Mouse (Mus musculus): Measurements from ENCODE around the gene Eri3.

Eri3 gene

GRCm38 (mm10) chr4:117577579-117577978, 27.4 kb downstream of the Eri3 start:
- no peak for DNase-seq (ENCODE audit: low read depth, low spot score)

GRCm38 (mm10) chr4:117581626-117582025, 31.5 kb downstream of the Eri3 start:
- DNase-seq (ENCODE audit: low read depth, low spot score): no peak

DNA sequence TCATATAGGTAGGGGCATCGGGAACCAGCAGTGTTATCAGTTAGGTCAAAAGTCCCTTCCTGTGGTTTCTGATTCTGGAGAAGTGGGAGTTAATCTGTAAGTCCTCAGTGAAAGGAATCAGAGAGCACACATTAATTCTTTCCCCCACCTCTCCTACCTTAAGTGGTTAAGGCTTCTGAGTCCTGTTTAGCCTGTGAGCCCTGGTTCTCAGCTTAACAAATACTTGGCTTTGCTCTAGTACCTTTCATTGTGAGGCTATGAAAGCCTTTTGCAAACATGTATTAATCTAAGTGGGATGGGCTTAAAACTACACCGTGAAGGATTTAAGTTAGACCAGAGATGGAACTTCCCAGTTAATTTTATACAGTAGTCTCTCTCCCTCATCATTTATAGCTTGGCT, 35.8 kb downstream of the Eri3 start:
- no peak for DNase-seq (ENCODE audit: low read depth, low spot score)

- DNase-seq (ENCODE audit: low read depth, low spot score): no peak
These were observed 37.3 kb downstream of the Eri3 start for GRCm38 (mm10) chr4:117587447-117587846.

DNA sequence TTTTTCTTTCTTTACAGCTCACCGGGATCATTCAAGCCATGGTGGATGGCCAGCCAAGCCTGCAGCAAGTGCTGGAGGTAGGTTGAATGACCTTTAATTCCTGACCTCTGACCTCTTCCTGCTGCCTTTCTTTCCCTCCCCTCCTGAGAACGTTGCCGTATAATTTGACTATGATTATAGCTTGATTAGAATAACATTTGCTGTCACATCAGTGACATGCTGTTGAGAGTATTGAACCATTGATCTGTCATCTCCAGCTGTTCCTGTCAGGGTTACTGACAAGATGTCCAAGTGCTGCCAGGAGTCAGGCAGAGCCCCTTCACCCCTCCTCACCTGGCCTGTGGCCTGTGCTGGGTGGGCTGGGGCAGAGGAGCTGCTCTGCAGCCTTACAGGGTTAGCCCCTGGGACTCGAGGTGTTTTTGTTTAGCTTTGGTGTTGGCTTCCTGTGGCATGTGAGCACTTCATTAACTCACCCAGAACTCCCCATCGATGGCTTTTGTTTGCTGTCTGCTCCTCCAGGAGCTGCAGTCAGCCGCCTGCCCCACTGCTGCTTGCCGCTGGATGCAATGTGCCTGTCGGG, 39.0 kb downstream of the Eri3 start:
- no peak for DNase-seq (ENCODE audit: low read depth, low spot score)

- no peak for DNase-seq (ENCODE audit: low read depth, low spot score)
These were observed 40.6 kb downstream of the Eri3 start for GRCm38 (mm10) chr4:117590781-117591180.

GRCm38 (mm10) chr4:117592206-117592605, 42.0 kb downstream of the Eri3 start:
- no peak for DNase-seq (ENCODE audit: low read depth, low spot score)

GRCm38 (mm10) chr4:117595293-117595692, 45.1 kb downstream of the Eri3 start:
- no peak for DNase-seq (ENCODE audit: low read depth, low spot score)

DNA sequence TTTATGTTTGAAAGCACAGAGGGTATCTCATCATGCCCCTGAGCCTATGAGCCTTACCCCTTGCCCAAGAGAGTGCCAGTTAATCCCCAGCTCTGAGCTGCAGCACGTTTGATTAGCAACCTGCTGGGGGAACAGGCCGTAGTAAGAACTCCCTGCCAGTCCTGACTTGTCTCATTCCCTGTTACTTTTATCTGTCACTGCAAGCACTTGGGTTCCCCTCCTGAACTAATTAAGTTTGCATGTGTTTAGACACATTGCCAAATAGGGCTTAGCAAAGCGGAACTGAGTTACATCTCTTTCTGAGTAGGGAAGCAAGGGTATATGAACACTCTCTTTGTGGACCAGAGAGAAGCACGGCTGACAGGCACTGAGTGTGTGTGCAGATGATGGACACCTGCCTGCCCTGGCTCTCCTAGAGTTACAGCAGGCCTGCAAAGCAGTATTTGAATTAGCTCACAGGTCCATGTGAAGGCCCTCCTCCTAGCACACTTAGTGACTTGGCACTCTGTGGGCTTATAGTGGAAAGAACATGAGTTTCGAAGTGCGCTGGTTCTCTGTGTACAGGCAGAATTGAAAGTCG, 49.9 kb downstream of the Eri3 start:
- no peak for DNase-seq (ENCODE audit: low read depth, low spot score)

GRCm38 (mm10) chr4:117601338-117601776, 51.2 kb downstream of the Eri3 start:
- no peak for DNase-seq (ENCODE audit: low read depth, low spot score)

DNA sequence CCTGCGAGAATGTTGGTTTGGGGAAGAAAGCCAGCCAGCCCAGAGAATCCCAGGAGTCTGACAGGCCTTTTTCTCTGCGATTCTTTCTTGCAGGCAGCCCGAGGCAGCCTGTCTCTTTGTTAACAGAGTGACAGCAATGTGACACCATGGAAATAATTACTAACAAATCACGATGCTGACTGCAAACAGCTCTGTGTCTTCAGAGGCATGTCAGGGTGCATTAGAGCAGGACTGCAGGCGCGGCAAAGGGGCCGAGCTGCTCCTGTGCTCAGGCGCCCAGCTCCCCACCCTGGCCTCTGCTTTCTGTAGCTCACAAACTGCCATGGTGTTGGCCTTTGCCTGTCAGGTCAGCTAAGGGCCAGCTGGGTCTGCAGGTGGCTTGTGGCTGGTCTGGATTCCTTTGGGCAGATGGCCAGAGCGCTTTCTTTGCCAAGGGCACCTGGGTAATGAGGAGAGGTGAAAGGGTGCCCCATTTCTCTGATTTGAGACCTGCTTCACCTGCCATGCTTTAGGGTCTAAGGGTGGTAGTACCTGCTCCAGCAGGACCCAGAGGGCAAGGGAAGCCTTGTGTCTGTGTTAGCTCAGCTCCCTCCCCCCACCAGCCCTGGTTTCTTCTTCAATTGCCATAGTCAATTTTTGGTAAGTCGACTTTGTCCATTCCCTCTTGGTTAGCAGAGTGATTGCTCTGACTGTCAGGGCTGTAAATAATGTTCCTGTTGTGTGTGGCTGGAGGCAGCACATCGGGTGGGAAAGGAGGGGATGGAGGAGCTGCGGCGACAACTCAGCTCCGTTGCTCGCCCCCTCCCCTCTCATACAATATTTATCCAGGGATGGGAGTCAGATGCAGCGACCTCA, 55.2 kb downstream of the Eri3 start:
- DNase-seq (ENCODE audit: low read depth, low spot score): no peak

- DNase-seq (ENCODE audit: low read depth, low spot score): no peak
These were observed 55.7 kb downstream of the Eri3 start for GRCm38 (mm10) chr4:117605954-117606227.

- DNase-seq (ENCODE audit: low read depth, low spot score): no peak
These were observed 56.9 kb downstream of the Eri3 start for GRCm38 (mm10) chr4:117606831-117607610.

DNA sequence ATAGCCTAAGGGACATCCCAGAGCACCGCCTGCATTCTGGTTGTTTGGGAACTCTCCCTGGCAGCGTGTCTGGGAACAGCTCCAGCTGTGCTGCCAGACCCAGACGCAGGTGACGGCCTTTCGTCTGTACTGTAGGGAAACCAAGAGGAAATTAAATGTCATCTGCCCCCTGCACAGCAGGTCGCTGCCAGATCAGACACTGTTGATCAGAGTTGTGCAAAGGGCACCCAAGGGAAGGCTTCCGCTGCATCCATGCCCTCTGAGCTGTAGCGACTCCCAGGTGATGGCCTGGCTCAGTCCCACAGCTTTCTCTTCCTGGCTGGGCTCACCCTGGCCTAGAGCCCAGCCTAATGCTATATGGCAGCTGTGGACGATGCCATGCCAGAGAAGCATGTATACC, 58.1 kb downstream of the Eri3 start:
- DNase-seq (ENCODE audit: low read depth, low spot score): no peak

DNA sequence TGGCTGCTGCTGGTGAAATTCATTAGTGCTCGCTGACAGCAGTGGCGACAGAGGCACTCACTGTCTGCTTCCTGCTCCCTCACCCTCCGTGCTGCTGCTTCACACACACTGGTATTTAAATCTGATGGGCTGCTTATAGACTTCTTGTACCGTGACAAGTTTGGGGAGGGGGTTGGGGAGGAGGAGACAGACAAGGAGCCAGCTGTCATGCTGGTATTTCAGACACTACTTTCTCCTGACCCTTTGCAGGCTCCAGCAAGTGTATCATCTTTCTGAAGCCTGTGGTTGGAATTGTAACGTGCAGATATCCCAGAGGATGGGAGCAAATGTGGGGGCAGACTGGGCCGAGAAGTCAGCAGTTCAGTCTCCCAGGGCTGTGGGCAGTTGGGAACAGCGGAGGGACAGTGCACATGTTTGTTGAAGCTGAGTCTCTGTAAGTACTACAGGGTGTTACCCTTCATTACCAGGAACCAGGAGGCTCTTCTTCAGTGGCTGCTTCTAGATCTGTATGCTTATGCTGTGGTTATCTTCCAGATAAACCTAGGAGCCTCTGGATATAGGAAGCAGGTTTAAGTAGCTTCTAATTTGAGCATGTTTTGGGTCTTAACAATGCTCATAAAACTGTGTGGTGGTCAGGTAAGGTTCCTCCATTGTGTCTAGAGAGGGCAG, 59.3 kb downstream of the Eri3 start:
- no peak for DNase-seq (ENCODE audit: low read depth, low spot score)

DNA sequence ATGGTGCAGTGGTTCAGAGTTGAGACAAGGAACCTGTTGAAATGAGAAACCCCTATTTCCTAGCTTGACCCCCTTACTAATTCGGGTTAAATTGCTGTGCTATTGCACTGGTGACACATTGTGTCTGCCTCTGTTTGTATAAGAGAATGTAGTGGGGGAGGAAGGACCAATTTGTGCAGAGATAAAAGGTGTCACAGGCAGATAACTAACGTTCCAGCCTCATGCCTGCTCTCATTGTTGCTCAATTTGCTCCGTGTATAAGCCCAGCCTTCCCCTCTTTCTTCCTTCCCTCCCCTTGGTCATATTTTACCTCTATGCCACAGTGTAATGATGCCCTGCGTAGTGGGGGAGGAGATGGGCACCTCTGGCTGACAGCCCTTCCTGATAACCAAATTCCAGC, 61.2 kb downstream of the Eri3 start:
- no peak for DNase-seq (ENCODE audit: low read depth, low spot score)

- no peak for DNase-seq (ENCODE audit: low read depth, low spot score)
These were observed 61.6 kb downstream of the Eri3 start for GRCm38 (mm10) chr4:117611814-117612213.

DNA sequence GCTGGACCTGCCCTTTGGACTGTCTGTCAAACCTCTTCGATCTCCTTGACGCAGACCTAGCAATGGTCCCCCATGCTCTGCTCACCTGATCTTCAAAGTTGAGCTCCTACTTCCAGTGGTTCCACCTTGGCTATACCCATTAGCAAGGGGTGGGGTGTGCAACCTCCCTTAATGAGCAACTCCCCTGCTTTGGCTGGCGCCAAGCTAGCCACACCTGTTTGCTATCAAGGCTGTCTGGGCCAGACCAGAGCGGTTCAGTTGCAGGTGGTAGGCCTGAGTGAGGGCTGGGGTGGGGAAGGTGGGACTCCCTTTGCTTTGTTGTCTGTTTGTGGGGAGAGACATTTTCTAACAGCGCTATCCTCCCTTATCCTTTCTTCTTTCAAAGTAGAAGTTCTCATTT, 62.5 kb downstream of the Eri3 start:
- no peak for DNase-seq (ENCODE audit: low read depth, low spot score)

DNA sequence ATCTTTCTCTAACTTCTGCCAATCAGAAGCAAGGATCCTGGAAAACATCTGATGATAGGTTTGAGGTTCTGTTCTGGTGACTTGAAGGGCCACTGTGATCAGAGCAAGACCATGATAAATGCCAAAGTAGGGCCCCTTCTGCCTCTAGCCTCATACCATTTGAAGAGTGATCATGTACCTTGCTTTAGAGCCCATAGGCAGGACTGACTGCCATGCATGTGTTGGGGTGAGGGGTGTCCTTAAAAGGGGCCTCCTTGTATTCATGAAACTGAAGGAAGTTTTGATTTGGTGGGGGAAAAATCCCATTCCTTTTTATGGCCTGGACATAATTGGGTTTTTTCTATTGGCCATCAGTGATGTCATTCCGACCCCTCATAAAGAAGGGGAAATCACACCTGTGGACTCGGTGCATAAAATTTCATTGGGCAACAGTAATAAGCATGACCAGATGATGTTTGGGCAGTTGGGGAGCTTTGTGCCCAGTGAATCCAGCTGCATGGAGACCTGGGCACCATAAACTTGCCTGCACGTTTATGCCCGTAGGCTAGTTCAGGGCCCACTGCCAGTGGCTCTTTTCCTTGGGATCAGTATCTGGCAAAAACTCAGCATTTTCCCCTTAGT, 63.1 kb downstream of the Eri3 start:
- DNase-seq (ENCODE audit: low read depth, low spot score): peak; percentile 67

DNA sequence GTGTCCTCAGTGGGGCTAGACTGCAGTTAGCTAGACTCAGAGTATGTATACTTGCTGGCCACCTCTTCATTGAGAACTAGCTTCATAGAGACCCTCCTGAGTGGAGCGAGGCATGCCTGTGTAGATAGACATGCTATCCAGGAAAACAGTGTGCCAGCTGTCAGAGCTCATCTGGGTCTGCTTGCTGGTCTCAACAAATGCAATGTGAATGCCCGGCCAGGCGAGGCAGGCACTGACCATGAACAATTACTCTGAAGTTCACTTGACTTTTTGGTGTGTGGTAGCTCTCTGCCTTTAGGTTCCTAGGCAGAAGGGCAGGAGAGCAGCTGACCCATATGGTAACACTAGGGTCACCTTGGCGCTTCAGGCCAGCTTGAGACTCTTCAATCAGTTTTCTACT, 66.4 kb downstream of the Eri3 start:
- DNase-seq (ENCODE audit: low read depth, low spot score): no peak

- DNase-seq (ENCODE audit: low read depth, low spot score): no peak
These were observed 72.1 kb downstream of the Eri3 start for GRCm38 (mm10) chr4:117622270-117622669.

All from forelimb bud, embryonic 11.5 days (tissue).